Mouse (Mus musculus) lung, postnatal 10 days (tissue): ENCODE measurements at regions not wholly inside any gene's neighbourhood (a gene's known extent, or its start where the extent isn't known, plus 50 kb on each side); places are given as distances from the start of the nearest gene placed in this dataset.

Source experiments
- DNase-seq: peaks from one replicate; pipeline ENCODE4 v3.0.0; 2021

DNA sequence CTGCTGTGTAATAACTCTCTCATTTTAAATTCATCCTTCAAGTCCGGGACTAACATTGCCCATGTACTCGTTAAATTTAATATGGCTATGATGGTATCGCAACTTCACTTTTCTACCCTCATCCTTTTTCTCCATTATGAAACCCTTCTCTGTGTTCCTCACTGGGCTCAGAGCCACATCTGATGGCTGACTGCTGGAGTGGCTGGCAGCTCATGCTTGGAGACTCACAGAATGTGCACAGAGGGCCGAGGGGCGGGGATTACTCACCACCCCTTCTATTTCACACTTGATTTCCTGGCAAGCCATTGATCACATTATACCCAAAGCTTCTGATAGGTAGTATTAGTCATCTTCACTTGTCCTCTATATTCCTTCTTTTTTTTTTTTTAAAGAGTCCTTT is 81.1 kb upstream of the Vwde start:
- DNase-seq = no peak

DNA sequence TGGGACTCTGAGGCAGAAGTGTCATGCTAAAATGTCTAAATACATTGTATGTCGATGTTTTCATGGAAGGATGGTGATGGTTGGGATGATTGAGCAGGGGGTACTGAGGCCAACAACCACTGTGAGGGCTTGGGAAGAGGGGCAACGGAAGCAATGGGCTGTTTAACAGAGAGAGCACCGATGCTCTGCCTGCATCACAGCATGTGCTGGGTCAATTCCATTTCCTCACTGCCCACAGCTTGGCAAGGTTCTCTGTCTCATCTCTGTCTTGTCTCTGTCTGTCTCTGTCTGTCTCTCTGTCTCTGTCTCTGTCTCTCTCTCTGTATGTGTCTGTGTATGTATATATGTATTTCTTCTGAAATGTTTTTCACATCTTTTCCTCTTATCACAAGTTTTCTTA is 73.4 kb upstream of the Vwde start:
- no peak for DNase-seq

DNA sequence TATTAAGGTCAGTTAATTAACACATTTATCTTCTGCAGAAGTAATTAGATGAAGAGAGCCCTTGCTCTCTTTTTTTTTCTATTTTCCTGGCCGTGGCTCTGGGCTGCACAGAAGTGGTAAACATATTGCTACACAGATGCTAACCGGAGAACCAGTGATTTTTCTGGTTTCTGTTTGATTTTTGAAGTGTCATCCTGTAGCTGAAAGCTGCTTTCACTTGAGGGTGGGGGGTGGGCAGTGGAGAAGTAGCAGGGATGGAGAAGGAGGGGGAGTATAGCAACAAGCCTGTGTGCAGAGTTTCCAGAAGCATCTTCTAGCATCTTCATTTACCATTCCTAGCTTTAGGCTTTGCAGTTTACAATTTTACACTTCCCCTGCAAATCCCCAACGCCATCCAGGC is 72.3 kb upstream of the Vwde start:
- DNase-seq = no peak

DNA sequence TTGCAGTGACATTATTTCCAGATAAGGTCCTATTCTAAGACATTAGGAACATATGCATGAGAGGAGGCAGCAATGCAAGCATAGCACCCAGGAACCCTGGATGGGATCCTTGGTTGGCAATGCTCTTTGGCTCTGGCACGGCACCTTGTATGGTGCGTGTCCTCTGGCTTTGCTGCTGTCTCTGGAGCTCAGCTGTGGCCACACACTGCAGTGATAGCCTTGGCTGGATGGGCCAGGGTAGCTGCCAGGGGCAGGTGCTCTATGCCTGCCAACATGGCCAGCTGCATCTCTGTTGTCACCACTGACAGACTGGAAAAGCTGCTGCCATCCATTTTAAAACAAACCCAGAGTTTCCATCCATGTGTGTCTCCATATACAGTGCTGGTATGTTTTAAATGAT is 71.3 kb upstream of the Vwde start:
- no peak for DNase-seq

DNA sequence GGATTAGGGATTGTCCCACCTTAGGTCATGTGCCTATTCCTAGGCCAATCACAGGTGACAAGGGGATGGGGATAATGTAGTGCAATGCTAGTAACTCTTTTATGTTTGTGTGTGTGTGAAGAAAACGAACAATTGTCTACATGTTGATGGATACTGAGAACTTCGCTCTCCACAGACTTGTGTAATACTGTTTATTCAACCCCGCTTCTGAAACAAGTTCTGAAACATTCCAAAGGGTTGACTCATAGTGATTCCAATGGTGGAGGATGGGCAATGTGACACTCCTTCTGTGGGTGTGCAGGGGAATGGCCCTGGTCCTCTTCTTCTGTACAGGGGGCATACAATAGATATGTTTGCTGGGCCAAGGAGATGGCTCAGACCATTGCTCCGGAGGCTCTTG is 69.6 kb upstream of the Vwde start:
- DNase-seq = no peak

DNA sequence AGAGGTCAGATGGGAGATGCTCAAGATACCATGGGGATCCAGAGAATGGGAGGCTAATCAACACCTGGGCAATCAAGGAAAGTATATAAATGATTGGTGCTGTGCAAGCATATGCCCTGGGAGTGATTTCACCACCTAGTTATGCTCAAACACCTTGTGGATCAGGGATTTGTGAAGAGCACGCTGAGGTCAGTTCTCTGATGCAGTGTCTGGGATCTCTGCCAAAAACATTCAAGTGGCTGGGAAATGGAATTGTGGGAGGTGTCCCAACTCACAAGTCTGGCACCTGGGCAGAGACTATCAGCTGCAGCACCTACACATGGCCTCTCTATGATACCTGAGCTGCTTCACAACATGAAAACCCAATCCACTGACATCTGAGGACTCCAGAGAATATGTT is 63.7 kb upstream of the Vwde start:
- DNase-seq = peak; percentile 74

DNA sequence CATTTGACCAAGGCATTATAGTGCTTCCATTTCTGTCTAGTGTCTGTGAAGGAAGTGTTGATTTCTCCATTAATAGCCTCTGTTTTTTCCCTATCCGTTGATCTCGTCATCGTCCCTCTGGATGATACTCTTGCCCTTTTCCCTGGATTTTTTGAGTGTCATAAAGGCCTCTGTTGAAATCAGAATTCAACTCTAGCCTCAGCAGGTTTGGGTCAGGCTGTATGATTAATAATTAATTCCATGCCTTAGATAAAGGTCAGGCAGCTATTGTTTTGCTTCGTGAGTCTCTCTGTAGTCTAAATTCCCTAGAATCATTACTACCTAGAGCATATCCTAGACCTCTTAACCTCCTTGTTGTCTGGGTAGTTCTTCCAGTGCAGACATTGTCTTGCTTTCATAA is 63.0 kb upstream of the Vwde start:
- DNase-seq = no peak

DNA sequence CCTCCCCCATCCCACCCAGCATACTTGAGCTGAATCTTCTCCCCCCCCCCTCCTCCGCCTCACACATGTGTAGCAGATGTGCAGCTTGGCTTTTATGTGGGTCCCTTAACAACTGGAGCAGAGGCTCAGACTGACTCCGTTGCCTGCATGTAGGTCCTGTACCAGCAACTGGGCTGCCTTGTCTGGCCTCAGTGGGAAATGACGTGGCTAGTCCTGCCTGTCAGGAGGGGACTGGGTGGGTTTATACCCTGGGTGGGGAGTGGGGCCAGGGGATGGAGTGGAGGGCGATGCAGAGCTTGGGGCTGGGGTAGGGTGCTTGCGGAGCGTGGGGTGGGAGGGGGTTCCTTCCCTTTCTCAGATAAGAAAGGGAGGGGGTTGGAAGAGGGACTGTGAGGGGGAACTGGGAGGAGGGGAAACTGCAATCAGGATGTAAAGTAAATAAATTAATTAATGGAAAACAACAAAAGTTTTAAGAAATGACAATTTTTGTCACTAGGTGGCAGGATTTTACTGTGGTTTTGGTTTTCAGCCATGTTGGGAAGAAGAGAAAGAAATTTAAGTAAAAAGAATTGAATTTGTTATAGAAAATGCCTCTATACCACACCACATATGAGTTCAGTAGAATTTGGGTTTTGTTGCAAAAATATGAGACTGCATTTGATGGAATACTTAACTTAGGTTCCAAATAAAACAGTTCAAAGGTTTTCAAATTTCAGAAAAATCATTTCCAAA is 61.9 kb upstream of the Vwde start:
- no peak for DNase-seq

DNA sequence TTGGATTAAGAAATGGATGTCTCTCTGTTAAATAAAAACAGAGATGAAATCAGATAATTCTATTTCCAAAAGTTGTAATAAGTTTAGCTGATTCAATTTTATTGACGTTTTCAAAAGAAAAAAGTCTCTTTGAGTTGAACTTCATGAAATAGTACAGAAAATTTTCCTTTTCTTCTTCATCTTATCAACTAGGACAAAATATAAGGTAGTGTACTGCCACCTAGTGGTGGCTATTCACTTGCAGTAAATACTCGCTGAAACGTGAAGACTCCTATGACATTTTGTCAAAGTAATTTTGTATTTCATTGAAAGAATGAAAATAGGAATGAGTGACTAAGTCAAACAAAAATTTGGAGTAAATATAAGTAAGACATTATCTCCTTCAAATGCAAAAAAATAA is 56.1 kb upstream of the Vwde start:
- DNase-seq = peak; percentile 38
